Mouse (Mus musculus) spleen, postnatal 10 days (tissue): ENCODE data around the gene Gemin8.
A peak's percentile ranks its signal among the peaks of the same experiment; 100 is the strongest.

Experiments used
- DNase-seq, 2 experiments: peaks; one replicate each; pipeline ENCODE4 v3.0.0; 2021 to 2022; ENCODE audit warnings: low spot score in 2 of 2

Gene Gemin8

GRCm38 (mm10) chrX:166169892-166170799 is at the start of gene Gemin8:
Gene Gemin8 (plus strand): TSS chrX:166170454.
- peak; percentile 84 to 96 for DNase-seq

- DNase-seq, result no peak
Observed at GRCm38 (mm10) chrX:166147158-166147846, 23.0 kb upstream of the Gemin8 start.

- DNase-seq, result no peak
Observed at GRCm38 (mm10) chrX:166162773-166163172, 7.5 kb upstream of the Gemin8 start.

- DNase-seq, result peak in 1 of 2 experiments; percentile 34
Observed at GRCm38 (mm10) chrX:166167307-166167706, 2.9 kb upstream of the Gemin8 start.

GRCm38 (mm10) chrX:166167923-166168322 is 2.3 kb upstream of the Gemin8 start:
- no peak for DNase-seq

GRCm38 (mm10) chrX:166170800-166171738 is 815 bp downstream of the Gemin8 start:
- no peak for DNase-seq

GRCm38 (mm10) chrX:166172041-166172440 is 1.8 kb downstream of the Gemin8 start:
- no peak for DNase-seq

- no peak for DNase-seq
Observed at GRCm38 (mm10) chrX:166172661-166173060, 2.4 kb downstream of the Gemin8 start.

- DNase-seq, result no peak
Observed at GRCm38 (mm10) chrX:166173796-166174195, 3.5 kb downstream of the Gemin8 start.

GRCm38 (mm10) chrX:166177929-166178328 is 7.7 kb downstream of the Gemin8 start:
- no peak for DNase-seq

- DNase-seq, result no peak
Observed at GRCm38 (mm10) chrX:166183094-166183493, 12.8 kb downstream of the Gemin8 start.

GRCm38 (mm10) chrX:166185327-166185913 is 15.2 kb downstream of the Gemin8 start:
- DNase-seq, result no peak

GRCm38 (mm10) chrX:166187803-166188202 is 17.5 kb downstream of the Gemin8 start:
- no peak for DNase-seq

- no peak for DNase-seq
Observed at GRCm38 (mm10) chrX:166196327-166196726, 26.1 kb downstream of the Gemin8 start.

- DNase-seq, result no peak
Observed at GRCm38 (mm10) chrX:166198266-166198665, 28.0 kb downstream of the Gemin8 start.

GRCm38 (mm10) chrX:166199812-166200211 is 29.6 kb downstream of the Gemin8 start:
- no peak for DNase-seq

- no peak for DNase-seq
Observed at GRCm38 (mm10) chrX:166214576-166214975, 44.3 kb downstream of the Gemin8 start.

- no peak for DNase-seq
Observed at GRCm38 (mm10) chrX:166216248-166216647, 46.0 kb downstream of the Gemin8 start.

- DNase-seq, result no peak
Observed at GRCm38 (mm10) chrX:166216720-166217119, 46.5 kb downstream of the Gemin8 start.

- no peak for DNase-seq
Observed at GRCm38 (mm10) chrX:166219331-166219730, 49.1 kb downstream of the Gemin8 start.

- no peak for DNase-seq
Observed at GRCm38 (mm10) chrX:166226856-166227255, 56.6 kb downstream of the Gemin8 start.
